Comparison of ENCODE assay signal across 21 mouse cellular contexts in the genomic region with DNA sequence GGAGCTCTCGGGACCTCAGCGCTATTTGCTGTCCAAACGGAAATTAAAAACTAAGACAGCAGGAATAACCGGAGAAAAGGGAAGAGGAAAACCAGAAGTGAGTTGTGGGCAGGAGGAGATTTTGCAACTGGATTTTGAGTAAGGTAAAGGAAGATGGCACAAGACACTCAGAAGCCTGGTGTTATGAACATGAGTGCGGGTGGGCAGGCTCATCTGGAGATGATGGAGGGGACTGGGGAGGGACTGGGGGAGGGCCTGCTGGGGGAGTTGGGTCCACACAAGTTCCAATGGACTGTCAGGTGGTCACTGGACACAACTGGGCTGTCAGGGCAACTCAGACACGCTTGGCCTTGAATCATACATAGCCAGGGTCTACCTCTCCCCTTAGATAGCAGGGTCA. TPM values are rescaled to one million over a fixed set of nuclear protein-coding genes. Genes with fewer than 3 reads are reported as not detected.
DNase-seq lines count a peak whose midpoint lies in the region; ATAC-seq and TF ChIP-seq lines count a peak whose summit lies in the region.
"Had no signal": no experiment of that assay in that cellular context is flagged by ENCODE, and none has a peak within 500 bp of the region (broad histone marks: within the 10 kb centered on the region; RNA-seq: fewer than 3 reads in every experiment).

No protein-coding gene starts in this region.

- no peak overlapping the region for H3K4me3 ChIP-seq in kidney, postnatal 0 days (replicated peaks; ENCODE audit: low read depth, low read length)
- H3K4me3 ChIP-seq in lung, adult 2 months (replicated peaks; ENCODE audit: extremely low read depth, low read depth, low read length): no peak overlapping the region
- H3K4me3 ChIP-seq in neural tube, embryonic 15.5 days (replicated peaks): no peak overlapping the region
- H3K4me3 ChIP-seq: embryonic facial prominence, embryonic 12.5 days; forebrain, embryonic 12.5 days; heart, embryonic 15.5 days; hindbrain, embryonic 15.5 days; limb, embryonic 15.5 days had no signal

- H3K27ac ChIP-seq in kidney, postnatal 0 days: 0 out of 2 replicates have a peak overlapping the region, but pooled peaks have one; percentile 27
- H3K27ac ChIP-seq in neural tube, embryonic 15.5 days (replicated peaks): no peak overlapping the region
- H3K27ac ChIP-seq: embryonic facial prominence, embryonic 12.5 days; forebrain, embryonic 12.5 days; heart, embryonic 15.5 days; hindbrain, embryonic 15.5 days had no signal

- no peak for TF ChIP-seq CTCF in kidney, postnatal 0 days (IDR thresholded peaks at IDR 0.05; ENCODE audit: low read depth)
- TF ChIP-seq CTCF in lung, adult 2 months (IDR thresholded peaks at IDR 0.05; ENCODE audit: insufficient read depth, low read length): no peak

- no peak overlapping the region for H3K4me2 ChIP-seq in kidney, postnatal 0 days (ENCODE audit: low read length)
- no peak overlapping the region for H3K4me2 ChIP-seq in neural tube, embryonic 15.5 days
- H3K4me2 ChIP-seq: embryonic facial prominence, embryonic 12.5 days; forebrain, embryonic 12.5 days; heart, embryonic 15.5 days; hindbrain, embryonic 15.5 days; limb, embryonic 15.5 days had no signal

- peaks cover 4% of the 10 kb centered on the region; the same call in 1 of the 2 replicates for H3K4me1 ChIP-seq in kidney, postnatal 0 days (replicated peaks; ENCODE audit: insufficient read depth, low read length)
- no peaks in the 10 kb centered on the region for H3K4me1 ChIP-seq in lung, adult 2 months (ENCODE audit: control insufficient read depth, insufficient read depth, low read length)
- H3K4me1 ChIP-seq in neural tube, embryonic 15.5 days: peaks cover 8% of the 10 kb centered on the region
- H3K4me1 ChIP-seq: heart, embryonic 15.5 days had no signal

- ATAC-seq in kidney, postnatal 0 days (replicated peaks; ENCODE audit: low FRiP score, low read depth): no peak
- ATAC-seq in granulocyte monocyte progenitor cell, adult 5-6 weeks (replicated peaks; ENCODE audit: poor library complexity, severe bottlenecking): peak; percentile 75
- no peak for ATAC-seq in neural tube, embryonic 15.5 days (ENCODE audit: low FRiP score)

- no peak for DNase-seq in kidney, postnatal 0 days (ENCODE audit: low spot score)
- DNase-seq in kidney, postnatal 10 days: no peak
- peak; percentile 41 for DNase-seq in lung, postnatal 36 days
- no peak for DNase-seq in lung, adult 2 months
- no peak for DNase-seq in adrenal gland, postnatal 14 days
- DNase-seq: adrenal gland, adult 2 months; cerebellum, adult 18-20 months; cerebellum, postnatal 14 days; gastrocnemius, postnatal 36 days; heart, postnatal 4 days; kidney, adult 2 months; left cerebral cortex, postnatal 4 days; right cerebral cortex, postnatal 14 days had no signal

- no peaks in the 10 kb centered on the region for H3K36me3 ChIP-seq in kidney, postnatal 0 days (ENCODE audit: insufficient read depth, low read length)
- no peaks in the 10 kb centered on the region for H3K36me3 ChIP-seq in neural tube, embryonic 15.5 days
- H3K36me3 ChIP-seq: embryonic facial prominence, embryonic 12.5 days; forebrain, embryonic 12.5 days; heart, embryonic 15.5 days; hindbrain, embryonic 15.5 days; limb, embryonic 15.5 days had no signal

- H3K9me3 ChIP-seq in kidney, postnatal 0 days (replicated peaks; ENCODE audit: low read length): no peaks in the 10 kb centered on the region
- no peaks in the 10 kb centered on the region for H3K9me3 ChIP-seq in neural tube, embryonic 15.5 days (replicated peaks)
- H3K9me3 ChIP-seq: embryonic facial prominence, embryonic 12.5 days; forebrain, embryonic 12.5 days; heart, embryonic 15.5 days; hindbrain, embryonic 15.5 days; limb, embryonic 15.5 days had no signal

- 67% methylated on average over 6 of the region's 6 CpGs for WGBS in kidney, postnatal 0 days
- 83% methylated on average over 6 of the region's 6 CpGs for WGBS in lung, adult 2 months
- WGBS in neural tube, embryonic 15.5 days: 84% methylated on average over 6 of the region's 6 CpGs

- H3K9ac ChIP-seq in kidney, postnatal 0 days (ENCODE audit: low read depth, low read length): no peak overlapping the region
- no peak overlapping the region for H3K9ac ChIP-seq in neural tube, embryonic 15.5 days (replicated peaks)
- H3K9ac ChIP-seq: embryonic facial prominence, embryonic 12.5 days; forebrain, embryonic 12.5 days; heart, embryonic 15.5 days; hindbrain, embryonic 15.5 days; limb, embryonic 15.5 days had no signal

- no peaks in the 10 kb centered on the region for H3K27me3 ChIP-seq in kidney, postnatal 0 days (ENCODE audit: insufficient read depth, low read length)
- no peaks in the 10 kb centered on the region for H3K27me3 ChIP-seq in neural tube, embryonic 15.5 days (replicated peaks)
- H3K27me3 ChIP-seq: embryonic facial prominence, embryonic 12.5 days; forebrain, embryonic 12.5 days; heart, embryonic 15.5 days; hindbrain, embryonic 15.5 days; limb, embryonic 15.5 days had no signal

- no peak for TF ChIP-seq POLR2A in lung, adult 2 months (IDR thresholded peaks at IDR 0.05; ENCODE audit: borderline replicate concordance, extremely low read depth, low read depth, low read length)

RNA-seq across cellular contexts. Expression of a gene that starts 24.8 kb away (rescaled TPM):
- 24.2 and 25.4 TPM in 2 replicates for polyA plus RNA-seq in kidney, postnatal 0 days (2015; fragmentation: Nextera tagmentation; extraction: Ambion mirVana)
- polyA plus RNA-seq in lung, adult 2 months (2012; rRNA removed): 1.7 and 2.6 TPM in 2 replicates
- 35.8 and 38.3 TPM in 2 replicates for total RNA-seq in granulocyte monocyte progenitor cell, adult 5-6 weeks (2014; fragmentation: Nextera tagmentation)
- total RNA-seq in granulocyte monocyte progenitor cell, adult 5-6 weeks (2017): 46.4 and 53.1 TPM in 2 replicates
- polyA plus RNA-seq in neural tube, embryonic 15.5 days (2015; fragmentation: Nextera tagmentation; extraction: Ambion mirVana): 1.8 and 3.7 TPM in 2 replicates
- 2.7 and 5.9 TPM in 2 replicates for total RNA-seq in adrenal gland, postnatal 14 days (2021)
- total RNA-seq: MEL had no signal
